Mouse (Mus musculus) leukemia stem cell, adult 10-12 weeks (primary cell): ENCODE data around the gene Fam189a1. TPM values are rescaled to one million over a fixed set of nuclear protein-coding genes. Genes with fewer than 3 reads are reported as not detected.

ENCODE experiments used
- polyA plus RNA-seq: library from polyadenylated mRNA; stranded (reverse); fragments of >175 nt; gene quantifications from 2 replicates; pipeline ENCODE4 v1.2.3, GENCODE M21; 2012; ENCODE audit warnings: low replicate concordance

Fam189a1 gene
- not detected in 2 replicates for polyA plus RNA-seq

DNA sequence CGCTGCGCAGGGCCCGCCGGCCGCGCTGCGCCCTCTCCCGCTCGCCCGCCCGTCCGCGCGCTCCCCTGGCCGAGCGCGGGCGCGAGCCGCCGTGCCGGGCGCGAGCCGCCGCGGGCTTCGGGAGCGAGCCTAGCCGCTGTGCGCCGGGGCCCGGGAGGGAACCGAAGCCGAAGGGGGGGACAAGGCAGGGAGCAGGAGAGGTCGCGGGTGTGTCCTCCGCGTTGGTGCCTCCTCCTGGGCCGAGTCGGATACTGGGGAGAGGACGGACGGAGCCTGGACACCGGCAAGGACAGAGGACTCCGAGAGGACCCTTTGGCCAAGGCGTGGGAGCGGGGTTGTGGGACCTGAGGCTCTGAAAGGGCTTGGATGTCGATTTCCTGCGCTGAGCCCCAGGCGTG is at the start of gene Fam189a1:
Gene Fam189a1, minus strand, starts transcription at position 57 of the 398 bp plus-strand sequence.

DNA sequence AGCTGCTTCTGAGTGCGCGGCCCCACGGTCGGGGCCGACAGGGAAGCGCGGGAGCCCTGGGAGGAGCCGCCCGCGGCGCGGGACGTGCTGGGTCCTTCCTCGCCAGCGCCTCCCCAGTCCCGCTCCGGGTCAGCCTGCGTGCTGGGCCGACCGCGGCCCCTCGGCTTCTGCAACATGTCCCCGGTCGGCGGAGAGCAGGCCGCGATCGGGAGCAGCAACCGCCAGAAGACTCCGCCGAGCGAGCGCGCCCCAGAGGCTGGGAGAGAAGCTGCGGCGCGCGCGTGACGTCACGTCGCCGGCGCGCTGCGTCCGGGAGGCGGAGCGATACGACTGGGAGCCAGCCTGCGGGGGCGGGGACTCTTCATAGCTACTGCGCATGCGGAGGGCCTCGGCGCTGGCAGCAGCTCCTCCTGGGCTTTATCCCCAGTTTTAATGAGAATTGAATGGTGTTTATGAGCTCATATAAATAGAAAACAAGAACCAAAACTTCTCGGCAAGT is 283.6 kb downstream of the Fam189a1 start, which contains the start of gene Nsmce3:
Gene Nsmce3, minus strand, starts transcription at position 255 of the 499 bp plus-strand sequence.

